Mouse (Mus musculus) midbrain, embryonic 16.5 days (tissue): ENCODE results near the gene Calml3. TPM values are rescaled to one million over a fixed set of nuclear protein-coding genes. Genes with fewer than 3 reads are reported as not detected.

Experiments
- ATAC-seq: fragments of 200-750 bp; cut with Nextera tagmentation; 2 replicates; pipeline ENCODE4 v1.8.0; 2017; ENCODE audit warnings: moderate TSS enrichment
- H3K27ac ChIP-seq: fragments of 300-500 bp; sonication (generic); 2 replicates; pipeline ENCODE4 v1.5.1; 2014; ENCODE audit warnings: mild to moderate bottlenecking, low read length, mixed read lengths
- H3K27me3 ChIP-seq: fragments of 300-500 bp; sonication (generic); 2 replicates; pipeline ENCODE4 v1.6.1; 2014; ENCODE audit warnings: low read depth, low read length, mixed read lengths; ENCODE audit not compliant: control insufficient read depth, insufficient read depth
- H3K36me3 ChIP-seq: fragments of 300-500 bp; sonication (generic); 2 replicates; pipeline ENCODE4 v1.6.1; 2014; ENCODE audit warnings: mild to moderate bottlenecking, low read length, moderate library complexity, mixed read lengths; ENCODE audit not compliant: control insufficient read depth, insufficient read depth
- H3K4me1 ChIP-seq: fragments of 300-500 bp; sonication (generic); 2 replicates; pipeline ENCODE4 v1.6.1; 2014; ENCODE audit warnings: mild to moderate bottlenecking, low read length, mixed read lengths; ENCODE audit not compliant: control insufficient read depth, insufficient read depth
- H3K4me2 ChIP-seq: fragments of 300-500 bp; sonication (generic); 2 replicates; pipeline ENCODE4 v1.6.1; 2014; ENCODE audit warnings: mild to moderate bottlenecking, low read length, mixed read lengths
- H3K4me3 ChIP-seq: fragments of 300-500 bp; sonication (generic); 2 replicates; pipeline ENCODE4 v1.5.1; 2014; ENCODE audit warnings: low read depth, mild to moderate bottlenecking, low read length, moderate library complexity, mixed read lengths
- H3K9ac ChIP-seq: fragments of 300-500 bp; sonication (generic); 2 replicates; pipeline ENCODE4 v1.6.1; 2014; ENCODE audit warnings: low read depth, low read length, mixed read lengths
- H3K9me3 ChIP-seq: fragments of 300-500 bp; sonication (generic); replicated peaks from 2 replicates; pipeline ENCODE4 v1.6.1; 2014; ENCODE audit warnings: mild to moderate bottlenecking, low read length, mixed read lengths; ENCODE audit not compliant: control insufficient read depth, poor library complexity, severe bottlenecking
- WGBS: fragments of 180-500 bp; shearing (Covaris S2); extraction: QIAGEN DNeasy Blood & Tissue Kit; methylation state at CpG from one replicate; pipeline ENCODE4 v1.1.7; 2014; 5-methylcytosine and 5-hydroxymethylcytosine counted together
- polyA plus RNA-seq: library from polyadenylated mRNA; unstranded; fragments of >200 nt; fragmentation: Nextera tagmentation; extraction: Ambion mirVana; gene quantifications from 2 replicates; pipeline ENCODE4 v1.2.1, GENCODE M21; 2015

Gene Calml3
- polyA plus RNA-seq, 1 experiment from 2014 or later, result not detected

GRCm38 (mm10) chr13:3818740-3819076, 14.6 kb upstream of the Calml3 start:
- Histone ChIP-seq H3K4me1 (no peaks in the 10 kb centered on the region), H3K4me3 (no peak overlapping the region), H3K36me3 (no peaks in the 10 kb centered on the region), H3K9me3 (no peaks in the 10 kb centered on the region), H3K4me2 (no peak overlapping the region), H3K27ac (no peak overlapping the region), H3K9ac (no peak overlapping the region), H3K27me3 (no peaks in the 10 kb centered on the region)
- ATAC-seq, result no peak
- WGBS, result 88% methylated on average over 2 of the region's 2 CpGs

GRCm38 (mm10) chr13:3818012-3818739, 14.1 kb upstream of the Calml3 start:
- no peaks in the 10 kb centered on the region for H3K4me1 ChIP-seq
- no peak overlapping the region for H3K4me3 ChIP-seq
- no peak overlapping the region for H3K27ac ChIP-seq
- 85% methylated on average over 5 of the region's 5 CpGs for WGBS
- H3K4me2 ChIP-seq, result no peak overlapping the region
- no peak overlapping the region for H3K9ac ChIP-seq
- no peaks in the 10 kb centered on the region for H3K9me3 ChIP-seq
- H3K36me3 ChIP-seq, result no peaks in the 10 kb centered on the region
- no peak for ATAC-seq
- H3K27me3 ChIP-seq, result no peaks in the 10 kb centered on the region

GRCm38 (mm10) chr13:3807131-3807827, 3.2 kb upstream of the Calml3 start:
- Histone ChIP-seq H3K4me2 (no peak overlapping the region), H3K27me3 (no peaks in the 10 kb centered on the region)
- 75% methylated on average over 7 of the region's 7 CpGs for WGBS

DNA sequence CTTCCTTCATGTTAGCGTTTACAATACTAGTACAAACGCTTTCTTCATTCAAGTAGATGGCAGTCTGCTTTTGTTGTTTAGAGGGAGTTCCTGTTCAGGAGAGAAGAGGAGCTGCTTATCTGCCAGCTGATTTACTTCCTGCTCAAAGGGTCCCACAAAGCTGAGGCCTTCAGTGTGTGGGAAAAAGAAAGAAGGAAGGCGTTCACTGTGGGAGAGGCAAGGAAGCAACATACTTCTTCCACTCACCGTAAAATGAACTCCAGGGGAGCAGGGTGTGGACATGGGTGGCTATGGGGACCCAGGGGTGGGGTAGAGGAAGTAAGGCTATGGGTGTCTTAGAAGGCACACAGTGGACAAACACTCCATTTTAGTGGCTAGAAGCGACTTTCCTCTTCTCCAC, 1.5 kb upstream of the Calml3 start:
- no peak overlapping the region for H3K4me3 ChIP-seq
- ATAC-seq, result no peak
- no peaks in the 10 kb centered on the region for H3K9me3 ChIP-seq
- H3K36me3 ChIP-seq, result no peaks in the 10 kb centered on the region
- H3K4me2 ChIP-seq, result no peak overlapping the region
- WGBS, result 90% methylated on average over 5 of the region's 5 CpGs
- H3K4me1 ChIP-seq, result no peaks in the 10 kb centered on the region
- no peak overlapping the region for H3K9ac ChIP-seq
- no peak overlapping the region for H3K27ac ChIP-seq
- no peaks in the 10 kb centered on the region for H3K27me3 ChIP-seq

More at GRCm38 (mm10) chr13:3807131-3807827, 3.2 kb upstream of the Calml3 start:
- no peak overlapping the region for H3K9ac ChIP-seq
- H3K36me3 ChIP-seq, result no peaks in the 10 kb centered on the region
- H3K4me3 ChIP-seq, result no peak overlapping the region
- no peaks in the 10 kb centered on the region for H3K9me3 ChIP-seq
- H3K27ac ChIP-seq, result no peak overlapping the region
- H3K4me1 ChIP-seq, result no peaks in the 10 kb centered on the region
- no peak for ATAC-seq

DNA sequence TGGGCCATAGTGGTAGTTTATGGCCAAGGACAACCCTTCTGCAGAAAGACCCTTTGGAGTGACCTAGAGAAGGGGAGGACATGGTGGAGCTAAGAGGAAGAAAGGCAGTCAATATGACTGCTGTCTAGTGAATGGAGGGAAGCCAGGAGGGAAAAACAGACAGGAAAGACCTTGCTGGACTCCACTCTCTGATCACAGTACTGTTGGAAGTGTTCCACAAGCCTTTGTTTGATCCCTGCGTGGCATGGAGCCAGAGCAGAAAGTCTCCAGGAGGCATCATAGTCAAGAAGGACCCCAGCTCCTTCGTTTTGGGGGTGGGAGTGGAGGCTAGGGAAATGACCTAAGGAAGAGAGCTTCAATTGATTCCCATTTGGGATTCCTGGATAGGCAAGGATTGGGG, 1.0 kb upstream of the Calml3 start:
- Histone ChIP-seq H3K36me3 (no peaks in the 10 kb centered on the region), H3K4me2 (no peak overlapping the region), H3K4me1 (no peaks in the 10 kb centered on the region), H3K27me3 (no peaks in the 10 kb centered on the region), H3K27ac (no peak overlapping the region), H3K9ac (no peak overlapping the region), H3K9me3 (no peaks in the 10 kb centered on the region), H3K4me3 (no peak overlapping the region)
- no peak for ATAC-seq
- WGBS, result 57% methylated on average over 2 of the region's 2 CpGs

GRCm38 (mm10) chr13:3799386-3799785, 4.7 kb downstream of the Calml3 start:
- no peak overlapping the region for H3K4me2 ChIP-seq
- no peak overlapping the region for H3K4me3 ChIP-seq
- H3K36me3 ChIP-seq, result no peaks in the 10 kb centered on the region
- ATAC-seq, result no peak
- no peak overlapping the region for H3K27ac ChIP-seq
- H3K27me3 ChIP-seq, result no peaks in the 10 kb centered on the region
- H3K9ac ChIP-seq, result no peak overlapping the region
- WGBS, result 70% methylated on average over 3 of the region's 3 CpGs
- H3K9me3 ChIP-seq, result no peaks in the 10 kb centered on the region
- no peaks in the 10 kb centered on the region for H3K4me1 ChIP-seq

- no peak overlapping the region for H3K27ac ChIP-seq
- H3K4me1 ChIP-seq, result no peaks in the 10 kb centered on the region
- no peaks in the 10 kb centered on the region for H3K27me3 ChIP-seq
- H3K4me2 ChIP-seq, result no peak overlapping the region
- no peak for ATAC-seq
- no peak overlapping the region for H3K4me3 ChIP-seq
- H3K9me3 ChIP-seq, result no peaks in the 10 kb centered on the region
- H3K9ac ChIP-seq, result no peak overlapping the region
- H3K36me3 ChIP-seq, result no peaks in the 10 kb centered on the region
Measured at GRCm38 (mm10) chr13:3798751-3799150, 5.4 kb downstream of the Calml3 start.

GRCm38 (mm10) chr13:3796649-3797048, 7.5 kb downstream of the Calml3 start:
- Histone ChIP-seq H3K36me3 (no peaks in the 10 kb centered on the region), H3K27ac (no peak overlapping the region), H3K4me3 (no peak overlapping the region), H3K4me1 (no peaks in the 10 kb centered on the region), H3K9me3 (no peaks in the 10 kb centered on the region), H3K27me3 (no peaks in the 10 kb centered on the region), H3K9ac (no peak overlapping the region), H3K4me2 (no peak overlapping the region)
- 90% methylated on average over 4 of the region's 4 CpGs for whole genome bisulfite sequencing
- ATAC-seq, result no peak

DNA sequence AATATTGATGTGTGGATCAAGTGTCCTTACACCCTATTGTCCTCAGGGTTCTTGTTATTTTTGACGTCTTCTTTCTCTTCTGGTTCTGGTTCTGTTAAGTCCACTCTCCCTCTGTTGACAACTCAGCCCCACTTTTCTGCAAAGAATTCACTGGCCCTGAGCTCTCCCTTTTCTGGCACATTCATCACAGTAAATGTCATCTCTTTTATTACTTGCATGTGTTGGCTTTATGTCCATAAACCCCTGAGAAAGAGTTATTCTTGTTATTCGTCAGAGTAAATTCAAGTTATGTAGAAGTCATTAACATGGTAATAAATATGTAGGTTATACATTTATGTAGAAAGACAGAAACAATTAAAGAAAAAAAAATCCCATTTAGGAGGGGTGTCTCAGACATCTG, 14.6 kb downstream of the Calml3 start:
- Histone ChIP-seq H3K9me3 (no peaks in the 10 kb centered on the region), H3K27ac (no peak overlapping the region), H3K4me1 (no peaks in the 10 kb centered on the region), H3K36me3 (no peaks in the 10 kb centered on the region), H3K4me3 (no peak overlapping the region), H3K4me2 (no peak overlapping the region), H3K27me3 (no peaks in the 10 kb centered on the region), H3K9ac (no peak overlapping the region)
- WGBS, result 80% methylated on average over 2 of the region's 2 CpGs
- no peak for ATAC-seq
